Mouse (Mus musculus): ENCODE data around the gene Ly6g6d.

Ly6g6d gene

GRCm38 (mm10) chr17:35068213-35068914, 9.5 kb downstream of the Ly6g6d start:
- DNase-seq (ENCODE audit: low spot score): no peak

- DNase-seq (ENCODE audit: low spot score): no peak
Measured at GRCm38 (mm10) chr17:35066084-35066483, 11.8 kb downstream of the Ly6g6d start, which contains the start of gene Mpig6b. Mpig6b (minus strand) TSS chr17:35066184.

GRCm38 (mm10) chr17:35064951-35065947, 12.6 kb downstream of the Ly6g6d start, which contains the start of gene Ly6g6c:
Ly6g6c (plus strand) TSS chr17:35065388.
- no peak for DNase-seq (ENCODE audit: low spot score)

- no peak for DNase-seq (ENCODE audit: low spot score)
Measured at GRCm38 (mm10) chr17:35064378-35064877, 13.4 kb downstream of the Ly6g6d start.

GRCm38 (mm10) chr17:35063466-35063865, 14.4 kb downstream of the Ly6g6d start:
- DNase-seq (ENCODE audit: low spot score): no peak

- no peak for DNase-seq (ENCODE audit: low spot score)
Measured at GRCm38 (mm10) chr17:35061299-35061698, 16.6 kb downstream of the Ly6g6d start.

- DNase-seq (ENCODE audit: low spot score): no peak
Measured at GRCm38 (mm10) chr17:35060737-35061297, 17.0 kb downstream of the Ly6g6d start.

GRCm38 (mm10) chr17:35060071-35060470, 17.8 kb downstream of the Ly6g6d start:
- no peak for DNase-seq (ENCODE audit: low spot score)

- peak; percentile 62 for DNase-seq (ENCODE audit: low spot score)
Measured at GRCm38 (mm10) chr17:35058911-35059892, 18.7 kb downstream of the Ly6g6d start, which contains the start of gene Ddah2. Ddah2 (plus strand) TSS chr17:35059035.

GRCm38 (mm10) chr17:35058316-35058715, 19.5 kb downstream of the Ly6g6d start:
- DNase-seq (ENCODE audit: low spot score): no peak

- no peak for DNase-seq (ENCODE audit: low spot score)
Measured at GRCm38 (mm10) chr17:35057090-35057489, 20.8 kb downstream of the Ly6g6d start.

GRCm38 (mm10) chr17:35055691-35056495, 22.0 kb downstream of the Ly6g6d start:
- DNase-seq (ENCODE audit: low spot score): no peak

- DNase-seq (ENCODE audit: low spot score): no peak
Measured at GRCm38 (mm10) chr17:35052271-35052798, 25.5 kb downstream of the Ly6g6d start.

GRCm38 (mm10) chr17:35051156-35052086, 26.4 kb downstream of the Ly6g6d start:
- DNase-seq (ENCODE audit: low spot score): no peak

- DNase-seq (ENCODE audit: low spot score): no peak
Measured at GRCm38 (mm10) chr17:35050126-35050750, 27.6 kb downstream of the Ly6g6d start.

GRCm38 (mm10) chr17:35049561-35050016, 28.3 kb downstream of the Ly6g6d start, which contains the start of gene Clic1:
Clic1 (plus strand) TSS chr17:35049966.
- DNase-seq (ENCODE audit: low spot score): no peak

GRCm38 (mm10) chr17:35048932-35049440, 28.9 kb downstream of the Ly6g6d start:
- no peak for DNase-seq (ENCODE audit: low spot score)
